Mouse (Mus musculus) liver, embryonic 14.5 days (tissue): Measurements from ENCODE around the gene Zcchc8. TPM values are rescaled to one million over a fixed set of nuclear protein-coding genes. Genes with fewer than 3 reads are reported as not detected.

Experiments
- ATAC-seq: fragments of 200-750 bp; cut with Nextera tagmentation; 2 replicates; pipeline ENCODE4 v1.8.0; 2017; ENCODE audit warnings: moderate number of reproducible peaks, mild to moderate bottlenecking, moderate library complexity; ENCODE audit not compliant: insufficient read depth
- DNase-seq, 3 experiments: peaks; one replicate each; pipeline ENCODE4 v3.0.0-alpha.2; 2012 to 2013; ENCODE audit warnings: low read depth in 3 of 3, low spot score in 3 of 3
- H3K27ac ChIP-seq: fragments of 300-500 bp; sonication (generic); 2 replicates; pipeline ENCODE4 v1.5.1; 2014; ENCODE audit warnings: moderate library complexity, mild to moderate bottlenecking, control low read depth, inconsistent platforms
- H3K27me3 ChIP-seq: fragments of 300-500 bp; sonication (generic); 2 replicates; pipeline ENCODE4 v1.6.1; 2014; ENCODE audit warnings: mild to moderate bottlenecking, low read length, moderate library complexity; ENCODE audit not compliant: control insufficient read depth, insufficient read depth
- H3K36me3 ChIP-seq: fragments of 300-500 bp; sonication (generic); replicated peaks from 2 replicates; pipeline ENCODE4 v1.6.1; 2014; ENCODE audit warnings: low read depth; ENCODE audit not compliant: control insufficient read depth, insufficient read depth
- H3K4me1 ChIP-seq, 2 experiments: fragments of 200-500 bp in 1 of 2; fragments of 300-500 bp in 1 of 2; sonication (generic) in 1 of 2; replicated peaks; 2 replicates each; pipeline ENCODE4 v1.6.1; 2012 to 2014; ENCODE audit warnings: antibody characterized with exemption in 1 of 2, inconsistent platforms in 1 of 2, low read length in 1 of 2; ENCODE audit not compliant: control insufficient read depth in 2 of 2, insufficient read depth in 2 of 2
- H3K4me2 ChIP-seq: fragments of 300-500 bp; sonication (generic); 2 replicates; pipeline ENCODE4 v1.6.1; 2014; ENCODE audit warnings: low read depth, mild to moderate bottlenecking, control low read depth, moderate library complexity
- H3K4me3 ChIP-seq, 2 experiments: fragments of 200-500 bp in 1 of 2; fragments of 300-500 bp in 1 of 2; sonication (generic) in 1 of 2; 2 replicates each; pipeline ENCODE4 v1.5.1; 2012 to 2014; ENCODE audit warnings: low read depth in 2 of 2, low read length in 2 of 2, mild to moderate bottlenecking in 2 of 2, control low read depth in 1 of 2, inconsistent platforms in 1 of 2, moderate library complexity in 1 of 2; ENCODE audit not compliant: insufficient read depth in 1 of 2
- H3K9ac ChIP-seq: fragments of 300-500 bp; sonication (generic); replicated peaks from 2 replicates; pipeline ENCODE4 v1.6.1; 2014; ENCODE audit warnings: mild to moderate bottlenecking, control low read depth, moderate library complexity
- H3K9me3 ChIP-seq: fragments of 300-500 bp; sonication (generic); 2 replicates; pipeline ENCODE4 v1.6.1; 2016; ENCODE audit warnings: low read length, mixed read lengths; ENCODE audit not compliant: control insufficient read depth
- CTCF ChIP-seq: IDR thresholded peaks from 2 replicates; pipeline ENCODE4 v1.5.1; 2016; ENCODE audit warnings: antibody characterized with exemption, low read depth, control low read depth
- EP300 ChIP-seq: IDR thresholded peaks from 2 replicates; pipeline ENCODE4 v1.6.1; 2016; ENCODE audit warnings: antibody characterized with exemption, low read depth
- WGBS: fragments of 180-500 bp; shearing (Covaris S2); extraction: QIAGEN DNeasy Blood & Tissue Kit; methylation state at CpG from one replicate; pipeline ENCODE4 v1.1.7; 2014; ENCODE audit not compliant: insufficient replicate concordance; 5-methylcytosine and 5-hydroxymethylcytosine counted together
- polyA plus RNA-seq, 2 experiments: library from polyadenylated mRNA; depleted of rRNA in 1 of 2; stranded (reverse) in 1 of 2; unstranded in 1 of 2; fragments of >200 nt; fragmentation: Nextera tagmentation in 1 of 2; extraction: Ambion mirVana in 1 of 2; gene quantifications; 2 replicates each; pipeline versions ENCODE4 v1.2.1 to v1.2.3; 2012 to 2014

Zcchc8 gene
- polyA plus RNA-seq, 2 experiments = 24.2 to 30.0 TPM

DNA sequence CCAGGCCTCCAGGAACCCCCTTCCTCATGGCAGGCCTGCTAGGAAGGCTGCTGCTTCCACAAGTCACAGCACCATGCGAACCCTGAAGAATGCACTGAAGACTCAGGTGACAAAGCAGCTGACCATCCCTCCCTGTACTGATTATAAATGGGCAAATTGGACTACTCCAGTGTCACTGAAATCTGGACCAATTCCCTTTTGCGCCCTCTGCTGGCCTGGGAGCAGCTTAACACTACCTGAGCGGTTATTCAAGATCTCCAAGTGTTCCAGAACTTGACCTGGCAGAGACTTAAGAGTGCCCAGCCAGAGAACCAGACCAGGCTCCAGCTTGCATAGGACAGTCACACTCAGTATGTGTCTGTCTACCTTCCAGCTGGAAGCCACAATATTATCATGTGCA lies 21.7 kb downstream of the Zcchc8 start:
- WGBS = 42% methylated on average over 3 of the region's 3 CpGs
- H3K4me3 ChIP-seq = no peak overlapping the region
- no peak overlapping the region for H3K9ac ChIP-seq
- DNase-seq (peak in 2 of 3 experiments; percentile 45 to 63), ATAC-seq (no peak)
- peaks cover 0 to under 1% of the 10 kb centered on the region in 2 experiments; a peak in 1 of 4 replicates for H3K4me1 ChIP-seq
- H3K36me3 ChIP-seq = peaks cover 56% of the 10 kb centered on the region
- no peaks in the 10 kb centered on the region for H3K9me3 ChIP-seq
- TF ChIP-seq EP300 (no peak), CTCF (peak; percentile 88)
- no peak overlapping the region for H3K27ac ChIP-seq
- H3K4me2 ChIP-seq = no peak overlapping the region
- no peaks in the 10 kb centered on the region for H3K27me3 ChIP-seq

DNA sequence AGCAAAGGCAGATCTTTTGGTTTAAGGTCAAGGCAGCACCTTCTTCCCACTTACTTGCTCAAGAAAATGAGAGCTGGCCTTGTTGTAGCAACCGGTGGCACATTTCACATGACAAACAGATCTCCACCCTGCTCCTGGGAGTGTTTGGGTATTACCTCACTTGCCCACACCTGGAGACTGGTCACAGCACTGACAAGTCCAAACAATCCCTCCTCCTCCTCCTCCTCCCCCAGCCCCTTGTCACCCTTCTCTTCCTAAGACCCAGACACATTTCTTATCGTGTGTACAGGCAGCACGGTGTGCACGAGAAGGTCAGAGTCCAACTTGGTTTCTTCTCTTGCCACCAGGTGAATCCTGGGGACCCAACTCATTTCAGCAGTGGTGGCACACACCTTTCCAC lies 23.9 kb downstream of the Zcchc8 start:
- no peak for TF ChIP-seq EP300
- Histone ChIP-seq H3K4me2 (no peak overlapping the region), H3K9me3 (no peaks in the 10 kb centered on the region), H3K27me3 (no peaks in the 10 kb centered on the region), H3K27ac (no peak overlapping the region), H3K9ac (no peak overlapping the region), H3K4me1 (peaks cover 0 to 3% of the 10 kb centered on the region in 2 experiments; a peak in 1 of 4 replicates), H3K4me3 (no peak overlapping the region), H3K36me3 (peaks cover 35% of the 10 kb centered on the region)
- DNase-seq (no peak), ATAC-seq (no peak)
- WGBS = 78% methylated on average over 4 of the region's 4 CpGs

DNA sequence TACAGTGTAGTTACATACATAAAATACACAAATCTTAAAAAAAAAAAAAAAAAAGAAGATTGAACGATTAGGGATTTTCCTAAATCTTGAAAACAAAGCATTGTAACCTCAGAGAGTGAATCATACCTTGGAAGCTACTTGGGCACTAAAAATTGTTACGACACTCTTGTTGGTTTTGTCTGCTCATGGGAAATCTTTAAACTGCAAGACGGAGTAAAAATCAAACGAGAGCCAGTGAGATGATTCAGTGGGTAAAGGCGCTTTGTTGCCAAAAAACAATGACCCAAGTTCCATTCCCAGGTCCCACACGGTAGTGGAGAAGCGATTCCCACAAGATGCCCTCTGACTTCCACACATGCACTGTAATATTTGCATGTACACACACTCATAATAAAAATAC lies 24.7 kb downstream of the Zcchc8 start:
- H3K4me3 ChIP-seq = no peak overlapping the region
- DNase-seq (no peak), ATAC-seq (no peak)
- H3K27me3 ChIP-seq = no peaks in the 10 kb centered on the region
- H3K9me3 ChIP-seq = no peaks in the 10 kb centered on the region
- 80% methylated on average over 7 of the region's 7 CpGs for WGBS
- no peak for TF ChIP-seq CTCF
- TF ChIP-seq EP300 = no peak
- no peak overlapping the region for H3K4me2 ChIP-seq
- peaks cover 0 to 3% of the 10 kb centered on the region in 2 experiments; a peak in 1 of 4 replicates for H3K4me1 ChIP-seq
- H3K27ac ChIP-seq = no peak overlapping the region
- peaks cover 28% of the 10 kb centered on the region for H3K36me3 ChIP-seq
- H3K9ac ChIP-seq = no peak overlapping the region

DNA sequence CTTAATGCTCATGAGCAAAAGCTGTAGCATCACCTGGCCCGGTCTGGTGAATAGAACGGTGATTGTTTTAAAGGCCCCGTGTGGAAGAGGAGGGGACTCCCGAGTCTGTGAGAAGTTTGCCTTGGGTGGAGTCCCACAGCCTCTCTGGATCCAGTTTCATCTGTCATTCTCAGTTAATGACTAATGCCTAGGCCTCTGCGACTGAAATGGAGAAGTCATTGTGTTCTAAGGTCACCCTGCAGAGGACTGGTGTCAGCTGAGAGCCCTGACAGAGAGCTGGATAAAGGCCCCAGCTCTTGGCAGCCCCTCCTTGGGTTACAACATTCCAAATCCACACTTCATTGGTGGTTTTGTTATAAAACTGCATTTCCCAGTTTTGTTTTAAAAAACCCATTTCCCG lies 26.4 kb downstream of the Zcchc8 start:
- 49% methylated on average over 6 of the region's 6 CpGs for WGBS
- H3K4me3 ChIP-seq = no peak overlapping the region
- no peaks in the 10 kb centered on the region for H3K9me3 ChIP-seq
- no peak for DNase-seq
- ATAC-seq = no peak
- H3K27ac ChIP-seq = no peak overlapping the region
- no peak overlapping the region for H3K9ac ChIP-seq
- no peak overlapping the region for H3K4me2 ChIP-seq
- H3K36me3 ChIP-seq = peaks cover 11% of the 10 kb centered on the region
- peaks cover 0 to 3% of the 10 kb centered on the region in 2 experiments; a peak in 1 of 4 replicates for H3K4me1 ChIP-seq
- H3K27me3 ChIP-seq = no peaks in the 10 kb centered on the region
- TF ChIP-seq CTCF (no peak), EP300 (no peak)

DNA sequence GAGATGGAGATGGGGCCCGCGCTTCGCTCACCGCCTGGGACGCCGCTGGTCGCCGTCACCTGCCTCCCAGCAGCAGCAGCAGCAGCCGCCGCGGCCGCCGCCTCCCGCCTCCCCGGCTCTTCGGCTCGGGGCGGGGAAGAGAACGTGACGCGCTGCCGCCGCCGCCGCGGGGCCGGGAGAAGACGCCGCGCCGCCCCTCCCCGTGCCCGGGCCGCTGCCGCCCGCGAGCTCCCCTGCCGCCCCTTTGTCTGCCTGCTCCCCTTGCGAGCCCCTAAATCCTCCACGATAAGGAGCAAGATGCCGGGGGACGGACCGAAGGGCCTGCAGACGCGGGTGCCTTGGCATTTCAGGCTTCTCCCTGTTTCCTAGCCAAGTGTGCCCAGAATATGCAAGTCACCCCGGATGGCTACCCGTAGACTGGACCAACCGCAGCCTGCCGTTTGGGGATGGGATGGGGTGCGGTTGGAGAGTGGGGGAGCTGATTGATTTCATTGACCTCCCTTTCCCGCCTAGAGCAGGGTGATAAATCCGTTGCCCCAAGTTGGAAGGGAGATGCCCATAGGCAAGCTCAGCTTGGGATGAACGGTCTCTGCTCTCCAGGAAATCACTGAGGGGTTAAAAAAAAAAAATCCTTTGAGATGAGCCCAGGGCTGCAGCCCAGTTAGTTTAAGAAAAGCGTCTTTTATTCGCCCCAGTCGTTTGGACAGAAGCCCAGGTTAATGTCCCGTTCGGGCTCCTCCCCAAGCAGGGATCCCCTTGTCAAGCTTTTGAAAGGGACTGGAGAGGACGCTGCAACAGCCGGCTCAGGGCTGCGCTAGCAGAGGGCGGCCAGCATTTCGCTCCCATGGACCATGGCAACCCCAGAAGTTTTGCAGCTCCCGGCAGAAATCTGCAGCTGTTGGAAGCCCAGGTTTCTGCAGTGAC lies 36.4 kb downstream of the Zcchc8 start, which contains the start of gene Clip1:
Clip1 (minus strand) TSS at position 398 of the 924 bp plus-strand sequence.
- H3K4me2 ChIP-seq = peak within 1 kb of the TSS; percentile 90
- 2% methylated on average over 56 of the region's 64 CpGs for WGBS
- DNase-seq (peak in 2 of 3 experiments; percentile 45 to 46), ATAC-seq (peak; percentile 77)
- no peak within 1 kb of the TSS for H3K27ac ChIP-seq
- peaks cover 9 to 13% of the 10 kb centered on the region in 2 experiments for H3K4me1 ChIP-seq
- H3K9ac ChIP-seq = peak within 1 kb of the TSS; percentile 84
- peaks cover 5% of the 10 kb centered on the region for H3K27me3 ChIP-seq
- H3K4me3 ChIP-seq = peak within 1 kb of the TSS; percentile 74 to 83
- no peaks in the 10 kb centered on the region for H3K36me3 ChIP-seq
- TF ChIP-seq EP300 (no peak), CTCF (no peak)
- H3K9me3 ChIP-seq = no peaks in the 10 kb centered on the region
